Mouse (Mus musculus) left cerebral cortex, adult 11 months (tissue): ENCODE data around the gene Prdm16.
A peak's percentile ranks its signal among the peaks of the same experiment; 100 is the strongest.

Experiments
- DNase-seq: peaks from one replicate; pipeline ENCODE4 v3.0.0; 2022; ENCODE audit warnings: low spot score

Prdm16 gene

GRCm38 (mm10) chr4:154513664-154514063 lies 123.0 kb downstream of the Prdm16 start:
- DNase-seq: no peak

GRCm38 (mm10) chr4:154512518-154513090 lies 124.1 kb downstream of the Prdm16 start:
- no peak for DNase-seq

GRCm38 (mm10) chr4:154511767-154512166 lies 124.9 kb downstream of the Prdm16 start:
- no peak for DNase-seq

- DNase-seq: no peak
Measured at GRCm38 (mm10) chr4:154506774-154507435, 129.8 kb downstream of the Prdm16 start.

GRCm38 (mm10) chr4:154505313-154505712 lies 131.4 kb downstream of the Prdm16 start:
- DNase-seq: no peak

DNA sequence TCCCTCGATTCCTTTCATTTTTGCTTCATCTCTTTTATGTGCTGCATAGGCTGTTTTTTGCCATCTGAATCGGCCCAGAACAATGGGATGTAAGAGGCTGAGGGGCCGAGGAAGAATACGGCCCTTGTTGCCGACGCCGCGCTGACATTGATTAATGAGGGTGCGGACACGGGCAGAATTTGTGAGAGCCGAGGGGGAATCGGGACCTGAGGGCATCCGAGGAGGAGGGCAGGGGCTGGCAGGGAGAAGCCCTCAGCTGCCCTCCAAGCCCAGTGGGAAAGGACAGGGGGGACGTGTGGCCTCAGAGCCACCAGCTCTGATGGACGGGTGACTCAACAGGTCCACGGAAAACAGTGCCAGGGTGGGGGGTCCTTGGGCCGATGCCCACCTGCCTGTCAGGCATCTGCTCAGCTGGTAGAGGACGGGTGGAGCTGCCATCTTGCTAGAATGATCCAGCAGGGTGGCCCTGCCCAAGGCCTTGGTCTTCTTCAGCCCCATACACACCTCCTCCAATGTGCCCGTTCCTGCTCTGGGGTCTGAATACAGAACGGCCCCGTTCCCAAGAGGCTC lies 133.3 kb downstream of the Prdm16 start:
- no peak for DNase-seq

GRCm38 (mm10) chr4:154502403-154503000 lies 134.2 kb downstream of the Prdm16 start:
- no peak for DNase-seq

GRCm38 (mm10) chr4:154500695-154501094 lies 136.0 kb downstream of the Prdm16 start:
- no peak for DNase-seq

DNA sequence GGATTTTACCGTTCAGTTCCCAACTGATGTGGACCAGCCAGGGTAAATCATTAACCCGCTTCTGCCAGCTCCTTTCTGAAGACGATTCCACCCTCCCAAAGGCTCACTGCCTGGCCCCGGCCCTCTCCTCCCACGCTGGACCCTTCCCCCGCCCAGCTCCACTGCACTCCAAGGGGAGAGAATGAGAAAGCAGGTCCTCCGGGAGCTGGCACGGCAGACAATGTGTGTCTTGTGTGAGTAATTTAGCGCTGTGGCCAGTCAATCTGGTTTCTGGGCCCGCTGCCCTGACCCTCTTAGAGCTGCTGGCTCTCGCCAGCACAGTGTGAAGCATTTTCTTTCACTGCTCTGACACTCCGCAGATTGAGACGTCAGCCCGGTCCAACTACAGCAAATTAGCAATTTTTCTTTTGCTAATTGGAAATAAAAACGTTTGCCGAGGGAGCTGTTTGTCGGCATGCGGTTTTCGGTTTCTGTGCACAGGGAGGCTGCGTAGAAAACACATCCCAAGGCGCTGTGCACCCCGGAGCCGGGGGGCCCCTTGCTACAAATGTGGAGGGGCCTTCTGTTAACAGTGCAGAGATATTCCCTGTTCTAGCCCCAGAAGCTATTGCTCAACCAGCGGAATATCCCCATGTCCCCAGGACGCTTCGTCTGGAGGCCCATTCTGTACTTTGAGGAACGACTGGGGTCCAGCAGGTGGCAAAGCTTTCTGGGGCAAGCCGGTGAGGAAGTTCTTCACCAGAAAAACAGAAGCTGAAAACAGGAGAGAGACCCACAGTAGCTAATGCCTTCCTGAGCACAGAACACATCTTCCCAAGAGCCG lies 136.8 kb downstream of the Prdm16 start:
- peak; percentile 71 for DNase-seq

DNA sequence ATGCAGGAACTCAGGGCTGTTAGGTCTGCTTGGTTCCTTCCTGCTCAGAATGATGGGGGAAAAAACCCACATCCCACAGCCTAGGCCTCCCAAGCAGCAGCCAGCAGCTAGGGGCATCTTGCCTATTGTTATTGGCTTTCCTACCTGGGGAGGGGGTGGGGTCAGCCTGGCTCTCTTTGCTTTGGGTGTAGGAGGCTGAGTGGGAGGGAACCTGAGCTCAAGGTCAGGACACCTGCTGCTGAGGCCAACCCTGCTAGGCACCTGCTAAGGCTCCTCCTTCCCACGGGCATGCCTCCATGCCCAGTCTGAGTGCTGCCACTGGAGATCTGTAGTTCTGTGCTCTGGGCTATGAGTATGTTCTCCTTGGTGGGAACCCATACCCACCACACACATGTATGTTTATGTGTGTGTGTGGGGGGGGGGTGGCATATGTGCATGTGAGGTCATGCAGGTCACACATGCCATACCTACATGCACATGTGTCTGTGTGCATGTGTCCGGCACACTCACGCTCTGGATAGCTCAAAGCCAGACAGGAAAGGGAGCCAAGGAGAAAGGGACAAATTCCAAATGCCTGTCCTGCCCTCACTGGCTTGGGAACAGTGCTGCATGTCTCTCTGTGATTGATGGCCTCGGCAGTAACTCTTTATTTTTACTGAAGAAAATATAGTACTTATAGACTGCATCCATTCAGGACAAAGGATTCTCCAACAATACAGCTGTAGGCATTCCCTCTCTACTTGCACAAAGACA lies 139.1 kb downstream of the Prdm16 start:
- DNase-seq: no peak

- peak; percentile 59 for DNase-seq
Measured at GRCm38 (mm10) chr4:154496991-154497390, 139.7 kb downstream of the Prdm16 start.

- no peak for DNase-seq
Measured at GRCm38 (mm10) chr4:154496522-154496921, 140.2 kb downstream of the Prdm16 start.

GRCm38 (mm10) chr4:154493996-154494395 lies 142.7 kb downstream of the Prdm16 start:
- DNase-seq: no peak

DNA sequence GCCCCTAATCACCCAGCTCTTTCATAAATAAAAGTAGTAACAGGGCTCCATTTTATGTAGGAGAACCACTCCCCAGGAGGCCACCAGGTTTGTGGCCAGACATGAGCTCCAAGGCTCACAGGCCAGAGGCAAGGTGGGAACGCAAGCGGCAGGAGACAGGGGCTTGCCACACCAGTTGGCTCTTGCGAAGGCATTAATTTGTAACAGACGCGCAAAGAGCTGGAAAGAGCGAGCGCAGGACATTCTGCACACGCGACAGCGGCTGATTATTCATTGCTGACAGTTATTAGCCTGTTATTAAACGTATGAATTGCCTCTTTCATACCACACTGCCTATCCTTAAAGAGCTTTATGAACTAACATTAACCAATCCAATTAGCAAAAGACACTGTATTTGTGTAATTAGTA lies 144.0 kb downstream of the Prdm16 start:
- DNase-seq: no peak

DNA sequence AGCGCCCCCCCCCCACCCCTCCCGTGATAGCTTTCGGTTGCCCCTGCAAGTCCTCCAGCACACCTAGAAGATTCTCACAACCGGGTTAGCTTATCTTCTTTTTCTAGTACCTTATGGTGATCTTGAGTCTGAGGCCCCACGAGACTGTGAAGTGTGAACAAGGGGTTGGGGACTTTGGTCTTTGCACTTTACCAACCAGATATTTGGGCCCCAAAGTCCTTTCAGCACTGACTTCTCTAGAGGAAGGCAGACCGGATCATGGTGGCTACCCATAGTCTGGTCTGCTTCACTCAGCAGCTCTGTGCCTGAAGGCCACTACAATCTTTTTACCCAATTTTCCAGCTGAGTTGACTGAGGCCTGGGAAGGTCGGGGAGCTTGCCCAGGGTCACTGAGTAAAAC lies 144.4 kb downstream of the Prdm16 start:
- no peak for DNase-seq

- no peak for DNase-seq
Measured at GRCm38 (mm10) chr4:154488031-154488430, 148.6 kb downstream of the Prdm16 start.

GRCm38 (mm10) chr4:154482695-154483094 lies 154.0 kb downstream of the Prdm16 start:
- no peak for DNase-seq

DNA sequence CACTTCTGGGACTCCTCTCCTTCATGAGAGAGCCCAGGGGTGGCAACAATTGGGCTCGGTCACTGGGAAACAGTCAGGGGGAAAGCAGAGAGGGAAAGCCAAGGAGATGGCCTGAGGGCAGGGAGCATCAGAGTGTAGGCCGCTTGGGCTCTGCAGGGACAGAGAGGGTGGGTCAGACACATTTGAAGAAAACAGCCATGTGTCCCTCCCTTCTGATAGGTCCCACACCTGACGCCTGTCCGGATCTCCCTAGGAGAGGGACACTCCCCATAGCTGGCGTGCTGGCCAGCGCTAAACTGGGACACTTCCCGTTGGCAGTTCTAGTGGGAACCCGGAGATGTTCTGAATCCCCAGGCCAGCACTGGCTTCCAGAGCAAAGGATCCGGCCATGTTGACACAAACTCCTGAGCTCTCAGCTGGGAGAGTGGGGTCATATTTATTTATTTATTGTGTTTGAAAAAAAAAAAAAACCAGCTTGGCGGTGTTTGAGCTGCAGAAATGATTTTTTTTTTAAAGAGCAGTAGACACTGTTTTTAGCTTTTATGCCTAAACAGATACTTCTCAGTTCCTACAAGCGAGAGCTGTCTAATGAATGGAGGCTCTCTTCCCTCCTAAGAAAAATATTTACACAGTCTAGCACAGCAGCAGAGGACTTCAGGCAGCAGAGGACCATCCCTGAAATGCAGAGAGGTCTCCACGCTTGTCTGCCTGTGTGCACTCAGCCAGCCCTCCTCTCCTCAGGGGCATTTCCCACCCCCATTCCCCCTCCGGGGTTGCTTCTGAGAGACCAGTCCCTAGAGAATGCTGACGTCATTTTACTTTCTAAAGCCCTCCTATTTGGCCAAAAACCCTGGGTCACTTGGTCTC lies 154.7 kb downstream of the Prdm16 start:
- no peak for DNase-seq

- no peak for DNase-seq
Measured at GRCm38 (mm10) chr4:154480544-154481260, 156.0 kb downstream of the Prdm16 start.

- DNase-seq: no peak
Measured at GRCm38 (mm10) chr4:154480143-154480542, 156.5 kb downstream of the Prdm16 start.
